Mouse (Mus musculus) olfactory bulb, adult 2 months (tissue): Measurements from ENCODE around the gene Scml2. TPM values are rescaled to one million over a fixed set of nuclear protein-coding genes. Genes with fewer than 3 reads are reported as not detected.
A peak's percentile ranks its signal among the peaks of the same experiment; 100 is the strongest.
"Not testable (repeated sequence)": the region's sequence is repeated elsewhere in the genome, so short reads cannot be mapped to it uniquely, and the experiment has no call there.

Source experiments
- H3K27ac ChIP-seq: fragments of 200-500 bp; 2 replicates; pipeline ENCODE4 v1.5.1; 2012; ENCODE audit warnings: low read depth, low read length; ENCODE audit not compliant: insufficient read depth
- H3K4me1 ChIP-seq: fragments of 200-500 bp; 2 replicates; pipeline ENCODE4 v1.6.1; 2012; ENCODE audit warnings: low read length; ENCODE audit not compliant: control insufficient read depth, insufficient read depth
- H3K4me3 ChIP-seq: fragments of 200-500 bp; 2 replicates; pipeline ENCODE4 v1.5.1; 2012; ENCODE audit warnings: mild to moderate bottlenecking, low read depth, low read length, moderate library complexity; ENCODE audit not compliant: insufficient read depth
- CTCF ChIP-seq: fragments of 200-500 bp; IDR thresholded peaks from 2 replicates; pipeline ENCODE4 v1.5.1; 2012; ENCODE audit warnings: low read depth, mild to moderate bottlenecking, low read length, moderate library complexity; ENCODE audit not compliant: insufficient read depth
- POLR2A ChIP-seq: fragments of 200-500 bp; IDR thresholded peaks from 2 replicates; pipeline ENCODE4 v1.6.1; 2012; ENCODE audit warnings: mild to moderate bottlenecking, low read depth, low read length, moderate library complexity; ENCODE audit not compliant: insufficient read depth
- WGBS: fragments of 180-500 bp; shearing (Covaris S2); methylation state at CpG from one replicate; pipeline ENCODE4 v1.1.7; 2018; 5-methylcytosine and 5-hydroxymethylcytosine counted together
- polyA plus RNA-seq: library from polyadenylated mRNA; stranded (reverse); fragments of >200 nt; gene quantifications from 2 replicates; pipeline ENCODE4 v1.2.4, GENCODE M21; 2012; ENCODE audit warnings: low replicate concordance; ENCODE audit not compliant: missing spikeins, insufficient read depth, insufficient read length

Gene Scml2
- polyA plus RNA-seq: not detected in 2 replicates

- WGBS: 100% methylated on average over 2 of the region's 14 CpGs
- H3K4me1 ChIP-seq, H3K4me3 ChIP-seq, H3K27ac ChIP-seq: not testable (repeated sequence)
These were observed at the start of gene Scml2 for GRCm38 (mm10) chrX:161116893-161117292. Scml2 (plus strand) TSS chrX:161117193.

- H3K27ac ChIP-seq, H3K4me1 ChIP-seq, H3K4me3 ChIP-seq: not testable (repeated sequence)
- 34% methylated on average over 6 of the region's 6 CpGs for WGBS
These were observed 41.4 kb upstream of the Scml2 start for GRCm38 (mm10) chrX:161075576-161075975.

- H3K4me1 ChIP-seq: peaks cover 2% of the 10 kb centered on the region; the same call in 1 of the 2 replicates
- no peak overlapping the region for H3K27ac ChIP-seq
- 19% methylated on average over 22 of the region's 22 CpGs for WGBS
- TF ChIP-seq POLR2A: no peak
- no peak for TF ChIP-seq CTCF
- peak overlapping the region; percentile 60 for H3K4me3 ChIP-seq
These were observed 45.5 kb downstream of the Scml2 start for GRCm38 (mm10) chrX:161162314-161163068.

- H3K27ac ChIP-seq: no peak overlapping the region
- WGBS: 13% methylated on average over 6 of the region's 6 CpGs
These were observed 46.0 kb downstream of the Scml2 start for GRCm38 (mm10) chrX:161163069-161163416.

GRCm38 (mm10) chrX:161287156-161287555, 170.2 kb downstream of the Scml2 start, which contains the start of gene Gm15262:
Gm15262 (plus strand) TSS chrX:161287456.
- not testable (repeated sequence) for H3K4me1 ChIP-seq, H3K27ac ChIP-seq
- WGBS: 68% methylated on average over 2 of the region's 2 CpGs

More at GRCm38 (mm10) chrX:161163069-161163416, 46.0 kb downstream of the Scml2 start:
- Histone ChIP-seq H3K4me3 (peak overlapping the region; percentile 60), H3K4me1 (peaks cover 2% of the 10 kb centered on the region; the same call in 1 of the 2 replicates)
- TF ChIP-seq CTCF: no peak
- no peak for TF ChIP-seq POLR2A

More at GRCm38 (mm10) chrX:161287156-161287555, 170.2 kb downstream of the Scml2 start, which contains the start of gene Gm15262:
- not testable (repeated sequence) for H3K4me3 ChIP-seq

Other genes with a start within 250 kb of the Scml2 start
- not detected in 2 replicates for gene Gja6, start 210.1 kb upstream of the Scml2 start, polyA plus RNA-seq
- gene Cdkl5, start 122.5 kb upstream of the Scml2 start, polyA plus RNA-seq: not detected in 2 replicates
- gene Gm15262, start 170.3 kb downstream of the Scml2 start, polyA plus RNA-seq: not detected in 2 replicates